Mouse (Mus musculus): ENCODE results near the gene Klhl10.

The Klhl10 gene

DNA sequence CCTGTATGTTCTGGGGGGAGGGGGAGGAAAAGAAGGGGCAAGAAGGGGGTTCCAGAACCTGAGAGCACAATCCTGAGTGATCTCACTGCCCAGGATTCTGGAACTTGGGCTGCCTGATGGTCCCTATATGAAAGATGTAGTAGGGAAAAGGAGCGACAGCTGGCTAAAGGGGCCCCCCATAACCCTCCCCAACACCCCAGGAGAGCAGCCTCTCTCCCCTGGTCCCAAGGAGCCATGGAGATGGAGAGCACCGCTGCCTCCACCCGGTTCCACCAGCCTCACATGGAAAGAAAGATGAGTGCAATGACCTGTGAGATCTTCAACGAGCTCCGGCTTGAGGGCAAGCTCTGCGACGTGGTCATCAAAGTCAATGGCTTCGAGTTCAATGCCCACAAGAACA is at the start of gene Klhl10, which contains the start of gene Nt5c3b:
TSS of gene Klhl10 (plus strand) at position 121 of the 400 bp plus-strand sequence.
TSS of gene Nt5c3b (minus strand) at position 12 of the 400 bp plus-strand sequence.
- no peak for DNase-seq (ENCODE audit: low read depth)

- no peak for DNase-seq (ENCODE audit: low read depth)
Observed at GRCm38 (mm10) chr11:100392958-100393357, 48.8 kb upstream of the Klhl10 start.

DNA sequence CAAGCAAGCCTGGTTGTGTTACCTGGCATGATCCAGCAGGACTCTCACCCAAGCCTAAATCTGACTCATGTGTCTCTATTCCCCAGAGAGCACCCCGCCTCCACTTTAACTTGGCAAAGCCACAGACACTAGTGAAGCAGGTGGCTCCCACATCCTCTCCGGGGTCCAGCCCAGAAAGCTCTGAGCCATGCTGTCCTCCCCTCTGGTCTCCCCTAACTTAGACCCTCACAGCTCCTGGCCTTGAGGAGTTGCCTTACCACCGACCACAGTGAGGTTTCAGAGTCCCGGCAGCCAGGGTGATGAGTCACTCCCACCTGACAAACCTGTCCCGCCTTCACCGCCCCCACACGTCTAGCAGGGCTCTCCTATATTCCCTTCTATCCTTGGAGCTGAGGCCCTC is 48.0 kb upstream of the Klhl10 start:
- DNase-seq (ENCODE audit: low read depth), result no peak

DNA sequence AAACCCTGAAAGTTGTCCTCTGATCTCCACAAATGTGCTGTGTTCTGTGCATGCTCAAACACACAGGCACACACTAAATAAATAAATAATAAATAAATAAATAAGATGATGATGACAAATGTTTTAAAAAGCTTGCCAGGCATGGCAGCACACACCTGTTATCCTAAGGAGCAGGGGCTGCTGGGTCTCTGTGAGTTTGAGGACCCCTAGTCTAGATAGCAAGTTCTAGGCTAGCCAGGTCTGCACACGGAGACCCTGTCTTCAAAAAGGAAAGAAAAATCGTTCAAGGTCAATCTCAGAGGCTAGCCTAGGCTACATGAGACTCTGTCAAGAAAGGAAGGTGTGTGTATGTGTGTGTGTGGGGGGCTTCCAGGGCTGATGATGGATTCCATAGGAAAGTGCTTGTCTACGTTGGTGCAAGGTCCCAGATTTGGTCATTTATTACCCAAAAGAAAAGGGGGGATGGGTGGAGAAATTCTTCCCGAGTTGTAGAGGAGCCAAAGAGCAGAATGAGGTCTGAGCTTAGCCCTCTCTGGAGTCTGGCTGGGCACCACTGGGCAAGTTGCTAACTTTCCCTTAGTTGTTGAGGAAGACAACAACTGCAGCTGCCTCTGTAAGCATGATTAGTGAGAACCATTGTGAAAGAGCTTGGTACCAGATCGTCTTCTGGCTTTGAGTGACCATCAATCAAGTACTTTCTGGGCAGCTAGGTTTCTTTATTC is 47.2 kb upstream of the Klhl10 start:
- no peak for DNase-seq (ENCODE audit: low read depth)

DNA sequence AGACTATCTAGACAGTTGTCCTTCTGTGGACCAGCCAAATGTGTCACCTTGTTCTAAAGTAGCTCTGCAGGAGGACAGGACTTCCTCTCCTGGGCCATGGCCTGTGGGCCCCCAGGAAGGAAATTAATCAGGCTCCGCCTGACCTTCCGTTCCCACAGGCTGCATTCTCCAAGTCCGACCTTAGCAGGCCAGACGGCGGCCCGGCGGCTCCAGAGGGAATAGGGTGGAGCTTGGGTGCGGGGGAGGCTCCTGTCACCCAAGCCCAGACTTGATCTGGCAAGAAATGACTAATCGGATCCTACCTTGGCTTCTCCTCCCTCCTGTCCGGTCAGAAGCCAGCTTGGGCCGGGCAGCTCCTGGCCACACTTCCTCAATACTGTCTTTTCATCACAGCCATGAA is 46.5 kb upstream of the Klhl10 start:
- no peak for DNase-seq (ENCODE audit: low read depth)

DNA sequence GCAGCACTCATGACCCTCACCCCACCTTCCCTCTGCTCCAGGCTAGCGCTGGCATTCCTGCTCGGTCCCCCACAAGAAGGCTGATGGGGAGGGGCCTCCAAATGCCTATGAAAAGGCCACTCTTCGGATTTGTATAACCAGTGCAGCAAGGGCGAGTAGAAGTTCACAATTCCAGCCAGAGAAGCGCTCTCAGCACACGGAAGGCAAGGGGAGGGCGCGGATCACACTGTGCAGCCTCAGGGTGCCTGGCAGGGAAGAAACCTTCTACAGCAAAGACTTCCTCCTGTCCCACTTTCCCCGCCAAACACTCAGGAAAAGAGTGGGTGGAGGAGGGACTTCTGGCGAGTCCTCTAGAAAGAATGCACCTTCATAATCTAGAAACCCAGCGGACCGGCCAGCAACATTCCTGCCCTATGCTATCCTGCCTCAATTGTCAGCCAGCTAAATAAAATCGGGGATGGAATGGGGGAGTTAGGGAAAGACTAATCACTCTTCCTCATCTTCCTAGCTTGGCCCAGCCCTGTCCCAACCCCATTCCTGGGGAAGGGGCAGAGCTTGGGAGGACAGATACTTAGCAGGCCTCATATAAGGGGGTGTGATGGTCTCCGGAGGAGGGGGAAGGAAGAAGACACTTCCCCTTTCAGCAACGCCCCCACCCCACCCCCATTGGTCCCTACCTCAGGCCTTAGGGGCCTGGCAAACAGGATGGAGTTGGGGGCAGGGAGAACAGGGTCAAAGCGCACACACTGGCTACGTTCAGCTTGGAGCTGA is 45.7 kb upstream of the Klhl10 start:
- DNase-seq (ENCODE audit: low read depth), result no peak

- DNase-seq (ENCODE audit: low read depth), result no peak
Observed at GRCm38 (mm10) chr11:100396886-100397599, 44.7 kb upstream of the Klhl10 start.

DNA sequence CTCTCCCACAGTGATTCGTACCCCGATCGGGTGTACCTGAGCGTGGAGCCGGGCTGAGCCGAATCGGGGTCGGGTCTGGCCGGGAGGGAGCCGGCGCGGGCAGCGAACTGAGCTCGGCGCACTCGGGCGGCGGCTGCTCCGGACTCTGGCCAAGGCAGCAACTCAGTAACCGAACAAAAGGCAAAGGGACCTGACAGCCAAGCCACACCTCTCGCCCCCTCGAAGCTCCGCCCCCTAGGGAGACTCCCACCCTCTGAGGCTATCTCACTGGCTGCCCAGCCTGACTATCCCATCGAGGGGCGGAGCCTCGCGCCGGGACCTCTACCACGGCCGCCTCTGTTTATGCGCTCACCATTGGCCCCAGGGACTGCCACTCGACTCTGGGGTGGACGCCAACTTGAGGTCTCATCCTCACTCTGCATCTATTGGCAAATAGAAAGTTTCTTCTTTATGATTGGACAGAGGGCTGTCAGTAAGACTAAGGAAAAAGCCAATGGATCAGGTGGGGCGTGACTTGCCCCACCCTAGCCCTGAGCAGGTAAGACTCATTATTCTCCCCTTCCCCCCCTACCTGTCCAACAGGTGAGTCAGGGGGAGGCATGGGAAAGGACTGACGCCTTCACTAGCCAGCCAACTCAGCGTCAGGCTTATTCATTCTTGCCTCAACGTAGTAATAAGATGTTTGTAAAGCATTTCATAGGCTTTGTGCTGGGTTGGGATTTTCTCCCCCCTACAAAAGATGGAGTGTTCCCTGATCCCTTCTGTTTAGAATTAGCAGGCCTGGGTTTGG is 43.9 kb upstream of the Klhl10 start, which contains the start of gene Jup:
TSS of gene Jup (minus strand) at position 164 of the 790 bp plus-strand sequence.
- peak; percentile 93 for DNase-seq (ENCODE audit: low read depth)

GRCm38 (mm10) chr11:100398517-100398916 is 43.2 kb upstream of the Klhl10 start:
- DNase-seq (ENCODE audit: low read depth), result no peak

GRCm38 (mm10) chr11:100399320-100399719 is 42.4 kb upstream of the Klhl10 start:
- DNase-seq (ENCODE audit: low read depth), result peak; percentile 65

DNA sequence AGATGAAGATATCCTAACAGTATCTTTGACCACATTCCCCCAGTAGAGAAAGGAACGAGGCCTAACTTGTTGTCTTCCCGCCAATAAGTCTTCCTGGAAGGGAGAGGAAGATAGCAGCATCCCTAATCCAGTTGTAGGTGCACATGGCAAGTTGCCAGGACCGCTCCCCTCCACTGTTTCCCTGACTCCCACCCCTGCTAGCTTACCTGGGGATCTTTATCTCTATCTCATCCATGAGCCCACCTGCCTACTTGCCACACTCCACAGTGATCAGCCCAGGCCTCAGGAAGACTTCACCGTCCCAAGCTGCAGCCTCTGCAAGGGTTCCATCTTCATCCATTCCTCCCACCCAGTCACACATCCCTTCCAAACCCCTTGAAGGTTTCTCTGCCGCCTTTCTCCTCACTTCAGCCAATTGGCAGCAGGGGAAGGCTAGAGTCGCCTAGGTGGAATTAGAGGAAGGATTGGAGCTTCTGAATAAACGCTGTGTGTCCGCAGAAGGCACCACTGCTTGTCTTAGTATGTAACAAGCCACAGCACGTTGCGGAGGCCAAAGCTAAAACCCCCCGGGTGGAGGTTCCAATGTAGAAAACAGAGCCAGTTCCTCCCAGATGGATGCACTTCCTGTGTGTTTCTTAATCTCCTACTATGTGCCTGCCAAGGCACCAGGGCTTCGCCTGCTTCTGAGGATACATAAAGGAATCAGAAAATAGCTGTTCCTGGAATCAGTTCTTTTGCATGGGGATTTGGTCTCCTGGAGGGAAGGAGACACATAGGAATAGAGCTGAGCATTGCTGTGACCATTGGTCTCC is 41.8 kb upstream of the Klhl10 start:
- no peak for DNase-seq (ENCODE audit: low read depth)

- DNase-seq (ENCODE audit: low read depth), result no peak
Observed at GRCm38 (mm10) chr11:100400842-100401241, 40.9 kb upstream of the Klhl10 start.

GRCm38 (mm10) chr11:100402240-100402639 is 39.5 kb upstream of the Klhl10 start:
- no peak for DNase-seq (ENCODE audit: low read depth)

DNA sequence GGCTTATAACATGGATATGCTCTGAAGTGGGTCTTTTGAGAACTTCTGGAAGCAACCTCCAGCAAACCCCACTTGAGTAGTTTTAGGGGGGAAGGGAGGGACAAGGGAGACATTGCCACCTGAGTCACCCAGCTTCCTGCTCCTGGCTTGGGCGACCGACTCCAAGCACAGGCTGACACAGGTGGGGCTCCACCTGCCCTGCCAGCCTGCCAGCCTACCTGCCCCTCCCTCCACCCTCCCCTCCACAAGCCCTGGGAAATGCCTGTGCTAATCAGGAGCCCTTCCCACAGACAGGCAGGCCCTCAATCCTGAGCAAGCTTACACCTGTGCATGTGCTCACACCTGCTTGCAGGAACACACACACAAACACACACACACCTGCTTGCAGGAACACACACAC is 39.0 kb upstream of the Klhl10 start:
- no peak for DNase-seq (ENCODE audit: low read depth)

DNA sequence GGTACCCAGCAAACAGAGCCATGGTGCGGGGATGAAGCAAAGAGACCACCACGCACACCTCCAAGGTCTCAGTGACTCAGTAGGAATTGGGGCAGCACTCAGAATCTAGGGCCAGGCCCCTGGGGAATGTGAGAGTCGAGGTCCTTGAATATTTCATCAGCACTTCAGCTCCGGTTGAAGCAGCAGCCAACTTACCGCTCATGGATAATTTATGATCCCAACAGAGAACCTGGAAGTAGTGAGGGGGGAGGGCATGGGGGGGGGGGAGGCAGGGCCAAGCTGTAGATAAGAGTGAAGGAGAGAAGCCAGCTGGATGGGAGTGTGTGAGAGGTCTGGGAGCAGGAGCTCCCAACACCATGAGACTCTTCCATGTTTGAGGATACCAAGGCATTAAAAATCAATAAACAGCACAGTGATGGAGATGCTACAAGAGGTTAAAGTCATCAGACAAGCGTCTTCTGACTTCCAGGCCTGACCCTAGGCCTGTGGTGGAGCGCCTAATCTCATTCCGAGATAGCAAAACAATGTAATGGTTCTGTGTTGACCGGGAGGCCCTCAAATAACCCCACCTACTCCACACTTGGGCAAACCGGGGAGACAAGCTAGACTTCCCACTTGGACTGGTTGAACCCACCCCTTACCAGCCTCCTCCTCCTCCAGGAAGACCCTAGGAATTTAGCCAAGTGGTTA is 38.1 kb upstream of the Klhl10 start:
- no peak for DNase-seq (ENCODE audit: low read depth)

GRCm38 (mm10) chr11:100404456-100405074 is 37.2 kb upstream of the Klhl10 start:
- no peak for DNase-seq (ENCODE audit: low read depth)

DNA sequence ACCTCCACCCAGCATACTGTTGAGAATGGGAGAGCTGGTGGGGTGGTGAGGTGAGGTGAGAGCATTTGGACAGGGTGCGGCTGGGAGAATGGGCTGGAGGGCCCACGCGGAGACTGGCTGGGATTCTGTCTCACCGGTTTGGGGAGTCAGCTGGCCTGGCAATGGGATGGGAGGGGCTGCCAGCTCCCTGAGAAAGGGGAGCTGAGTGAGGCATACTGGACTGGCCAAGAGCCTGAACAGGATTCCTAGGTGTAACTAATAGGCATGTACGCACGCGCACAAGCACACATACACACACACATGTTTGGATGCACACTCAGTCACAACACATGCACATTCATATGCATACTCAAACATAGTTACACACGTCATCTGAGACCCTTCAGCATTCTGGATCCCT is 35.4 kb upstream of the Klhl10 start:
- DNase-seq (ENCODE audit: low read depth), result no peak

- no peak for DNase-seq (ENCODE audit: low read depth)
Observed at GRCm38 (mm10) chr11:100406995-100407705, 34.6 kb upstream of the Klhl10 start.

All from naive thymus-derived CD4-positive, alpha-beta T cell, adult 2 months (primary cell).